Mouse (Mus musculus): ENCODE data around the gene Kat6b. TPM values are rescaled to one million over a fixed set of nuclear protein-coding genes. Genes with fewer than 3 reads are reported as not detected.
"Not testable (repeated sequence)": the region's sequence is repeated elsewhere in the genome, so short reads cannot be mapped to it uniquely, and the experiment has no call there.

The Kat6b gene
- polyA plus RNA-seq, 1 experiment from 2014 or later = 1.4 TPM

- H3K36me3 ChIP-seq = no peaks in the 10 kb centered on the region
- WGBS (ENCODE audit: insufficient replicate concordance) = 3% methylated on average over 27 of the region's 38 CpGs
Observed at GRCm38 (mm10) chr14:21501048-21501657, 19.9 kb downstream of the Kat6b start.

DNA sequence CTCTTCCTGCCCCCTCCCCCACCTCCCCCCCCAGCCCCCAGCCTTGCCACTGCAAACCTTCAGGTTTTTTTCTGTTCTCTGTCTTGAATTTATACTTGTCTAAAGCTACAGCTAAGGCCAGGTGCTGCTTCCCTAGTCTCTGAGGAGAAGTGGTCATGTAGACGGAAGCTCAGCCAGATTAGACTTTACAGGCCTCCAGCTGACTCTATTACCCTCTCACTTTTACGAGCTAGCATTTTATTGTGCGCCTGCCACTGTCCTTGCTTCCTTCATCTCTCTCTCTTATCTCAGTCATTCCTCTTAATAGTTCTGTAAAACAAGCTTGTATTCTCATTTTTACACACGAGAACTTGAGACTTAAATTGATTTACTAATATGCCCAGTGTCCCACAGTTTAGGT lies 23.8 kb downstream of the Kat6b start:
- ATAC-seq (ENCODE audit: low read depth) = no peak

More at GRCm38 (mm10) chr14:21501048-21501657, 19.9 kb downstream of the Kat6b start:
- ATAC-seq (ENCODE audit: low read depth) = peak; percentile 35
- peaks cover 49% of the 10 kb centered on the region for H3K4me1 ChIP-seq (replicated peaks)
- H3K27me3 ChIP-seq = peaks cover 19% of the 10 kb centered on the region
- peak overlapping the region; percentile 91 for H3K27ac ChIP-seq
- peak overlapping the region; percentile 88 for H3K4me3 ChIP-seq (replicated peaks)
- H3K4me2 ChIP-seq = peak overlapping the region; percentile 100
- H3K9me3 ChIP-seq (replicated peaks) = no peaks in the 10 kb centered on the region
- DNase-seq = peak; percentile 70
- peak overlapping the region; percentile 80 for H3K9ac ChIP-seq

GRCm38 (mm10) chr14:21507046-21507445 lies 25.8 kb downstream of the Kat6b start:
- WGBS (ENCODE audit: insufficient replicate concordance) = 71% methylated on average over 5 of the region's 5 CpGs
- no peak for ATAC-seq (ENCODE audit: low read depth)

More for the DNA sequence above, 23.8 kb downstream of the Kat6b start:
- Histone ChIP-seq H3K27me3 (no peaks in the 10 kb centered on the region), H3K4me1 (replicated peaks) (peaks cover 36% of the 10 kb centered on the region), H3K4me2 (no peak overlapping the region), H3K27ac (no peak overlapping the region), H3K4me3 (replicated peaks) (no peak overlapping the region), H3K36me3 (no peaks in the 10 kb centered on the region), H3K9ac (no peak overlapping the region), H3K9me3 (replicated peaks) (no peaks in the 10 kb centered on the region)
- 47% methylated on average over 4 of the region's 4 CpGs for WGBS (ENCODE audit: insufficient replicate concordance)
- DNase-seq = no peak

GRCm38 (mm10) chr14:21509111-21509905 lies 28.1 kb downstream of the Kat6b start:
- no peak overlapping the region for H3K27ac ChIP-seq
- H3K4me1 ChIP-seq (replicated peaks) = peaks cover 30% of the 10 kb centered on the region
- no peak overlapping the region for H3K9ac ChIP-seq
- no peaks in the 10 kb centered on the region for H3K27me3 ChIP-seq
- no peak for DNase-seq
- no peak overlapping the region for H3K4me3 ChIP-seq (replicated peaks)
- H3K36me3 ChIP-seq = no peaks in the 10 kb centered on the region
- no peaks in the 10 kb centered on the region for H3K9me3 ChIP-seq (replicated peaks)
- no peak overlapping the region for H3K4me2 ChIP-seq
- WGBS (ENCODE audit: insufficient replicate concordance) = 65% methylated on average over 3 of the region's 3 CpGs
- no peak for ATAC-seq (ENCODE audit: low read depth)

More at GRCm38 (mm10) chr14:21507046-21507445, 25.8 kb downstream of the Kat6b start:
- Histone ChIP-seq H3K9ac (no peak overlapping the region), H3K27ac (no peak overlapping the region), H3K4me3 (replicated peaks) (no peak overlapping the region), H3K36me3 (no peaks in the 10 kb centered on the region), H3K4me2 (no peak overlapping the region), H3K9me3 (replicated peaks) (no peaks in the 10 kb centered on the region), H3K4me1 (replicated peaks) (peaks cover 33% of the 10 kb centered on the region), H3K27me3 (no peaks in the 10 kb centered on the region)
- no peak for DNase-seq

DNA sequence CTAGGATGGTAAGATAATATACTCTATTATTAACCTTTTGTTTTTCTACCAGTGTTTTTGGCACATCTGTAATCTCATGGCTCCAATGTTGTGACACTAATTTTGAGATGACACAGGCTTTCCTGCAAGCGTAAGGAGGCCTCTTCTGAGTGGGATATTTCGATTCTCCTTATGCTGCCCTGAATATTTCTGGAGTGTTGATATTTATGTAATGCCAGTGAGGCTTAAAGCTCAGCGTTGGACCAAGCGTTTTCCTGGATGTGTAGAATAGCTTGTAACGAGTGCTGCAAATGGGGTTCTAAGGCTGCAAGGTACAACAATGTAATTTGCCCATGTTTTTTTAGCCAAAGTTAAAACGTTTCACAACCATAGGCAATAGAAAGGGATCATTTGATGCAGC lies 30.2 kb downstream of the Kat6b start:
- Histone ChIP-seq H3K4me1 (replicated peaks) (peaks cover 22% of the 10 kb centered on the region; the same call in 1 of the 2 replicates), H3K27ac (no peak overlapping the region), H3K27me3 (no peaks in the 10 kb centered on the region), H3K9me3 (replicated peaks) (no peaks in the 10 kb centered on the region), H3K4me3 (replicated peaks) (no peak overlapping the region), H3K4me2 (no peak overlapping the region), H3K36me3 (no peaks in the 10 kb centered on the region; the same call in 1 of the 2 replicates), H3K9ac (no peak overlapping the region)
- 77% methylated on average over 6 of the region's 6 CpGs for WGBS (ENCODE audit: insufficient replicate concordance)
- ATAC-seq (ENCODE audit: low read depth) (no peak), DNase-seq (no peak)

GRCm38 (mm10) chr14:21515505-21515904 lies 34.3 kb downstream of the Kat6b start:
- DNase-seq = no peak
- Histone ChIP-seq H3K9ac (no peak overlapping the region), H3K9me3 (replicated peaks) (no peaks in the 10 kb centered on the region), H3K4me2 (no peak overlapping the region), H3K36me3 (peaks cover 13% of the 10 kb centered on the region), H3K4me1 (replicated peaks) (peaks cover 41% of the 10 kb centered on the region), H3K27me3 (no peaks in the 10 kb centered on the region), H3K27ac (no peak overlapping the region), H3K4me3 (replicated peaks) (no peak overlapping the region)
- 91% methylated on average over 5 of the region's 5 CpGs for WGBS (ENCODE audit: insufficient replicate concordance)
- ATAC-seq (ENCODE audit: low read depth) = no peak

- no peaks in the 10 kb centered on the region for H3K9me3 ChIP-seq (replicated peaks)
- H3K4me2 ChIP-seq = peak overlapping the region; percentile 42
- peak overlapping the region; percentile 44; the same call in 1 of the 2 replicates for H3K27ac ChIP-seq
- 39% methylated on average over 3 of the region's 3 CpGs for WGBS (ENCODE audit: insufficient replicate concordance)
- H3K4me3 ChIP-seq (replicated peaks) = 0 out of 2 replicates have a peak overlapping the region, but pooled peaks have one; percentile 3
- no peaks in the 10 kb centered on the region for H3K27me3 ChIP-seq
- peaks cover 52% of the 10 kb centered on the region for H3K4me1 ChIP-seq (replicated peaks)
- ATAC-seq (ENCODE audit: low read depth) (peak; percentile 85), DNase-seq (peak; percentile 22)
- H3K36me3 ChIP-seq = peaks cover 16% of the 10 kb centered on the region
- H3K9ac ChIP-seq = 0 out of 2 replicates have a peak overlapping the region, but pooled peaks have one; percentile 29
Observed at GRCm38 (mm10) chr14:21519307-21519706, 38.1 kb downstream of the Kat6b start.

- H3K9me3 ChIP-seq (replicated peaks) = no peaks in the 10 kb centered on the region
- no peak overlapping the region for H3K9ac ChIP-seq
- H3K27ac ChIP-seq = no peak overlapping the region
- H3K4me3 ChIP-seq (replicated peaks) = no peak overlapping the region
- no peak for DNase-seq
- no peak overlapping the region for H3K4me2 ChIP-seq
- no peaks in the 10 kb centered on the region for H3K27me3 ChIP-seq
- no peak for ATAC-seq (ENCODE audit: low read depth)
- WGBS (ENCODE audit: insufficient replicate concordance) = 89% methylated on average over 7 of the region's 7 CpGs
- H3K36me3 ChIP-seq = peaks cover 16% of the 10 kb centered on the region
- H3K4me1 ChIP-seq (replicated peaks) = peaks cover 52% of the 10 kb centered on the region
Observed at GRCm38 (mm10) chr14:21520496-21520895, 39.3 kb downstream of the Kat6b start.

DNA sequence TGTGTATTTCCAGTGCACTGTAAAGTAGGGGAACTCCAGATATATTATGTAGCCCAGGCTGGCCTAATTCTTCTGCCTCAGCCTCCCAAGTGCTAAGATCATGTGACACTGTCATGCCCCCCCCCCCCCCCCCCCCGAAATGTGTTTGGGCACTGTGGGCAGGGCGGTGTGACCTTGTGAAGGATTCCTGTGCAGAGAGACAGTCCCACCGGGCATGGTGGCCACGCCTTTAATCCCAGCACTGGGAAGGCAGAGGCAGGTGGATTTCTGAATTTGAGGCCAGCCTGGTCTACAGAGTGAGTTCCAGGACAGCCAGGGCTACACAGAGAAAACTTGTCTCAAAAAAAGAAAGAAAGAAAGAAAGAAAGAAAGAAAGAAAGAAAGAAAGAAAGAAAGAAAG lies 40.3 kb downstream of the Kat6b start:
- H3K9me3 ChIP-seq (replicated peaks); DNase-seq; H3K9ac ChIP-seq; H3K4me3 ChIP-seq (replicated peaks); H3K27ac ChIP-seq; ATAC-seq (ENCODE audit: low read depth); H3K27me3 ChIP-seq; H3K4me2 ChIP-seq: not testable (repeated sequence)
- peaks cover 16% of the 10 kb centered on the region for H3K36me3 ChIP-seq
- 71% methylated on average over 4 of the region's 4 CpGs for WGBS (ENCODE audit: insufficient replicate concordance)
- peaks cover 52% of the 10 kb centered on the region for H3K4me1 ChIP-seq (replicated peaks)

DNA sequence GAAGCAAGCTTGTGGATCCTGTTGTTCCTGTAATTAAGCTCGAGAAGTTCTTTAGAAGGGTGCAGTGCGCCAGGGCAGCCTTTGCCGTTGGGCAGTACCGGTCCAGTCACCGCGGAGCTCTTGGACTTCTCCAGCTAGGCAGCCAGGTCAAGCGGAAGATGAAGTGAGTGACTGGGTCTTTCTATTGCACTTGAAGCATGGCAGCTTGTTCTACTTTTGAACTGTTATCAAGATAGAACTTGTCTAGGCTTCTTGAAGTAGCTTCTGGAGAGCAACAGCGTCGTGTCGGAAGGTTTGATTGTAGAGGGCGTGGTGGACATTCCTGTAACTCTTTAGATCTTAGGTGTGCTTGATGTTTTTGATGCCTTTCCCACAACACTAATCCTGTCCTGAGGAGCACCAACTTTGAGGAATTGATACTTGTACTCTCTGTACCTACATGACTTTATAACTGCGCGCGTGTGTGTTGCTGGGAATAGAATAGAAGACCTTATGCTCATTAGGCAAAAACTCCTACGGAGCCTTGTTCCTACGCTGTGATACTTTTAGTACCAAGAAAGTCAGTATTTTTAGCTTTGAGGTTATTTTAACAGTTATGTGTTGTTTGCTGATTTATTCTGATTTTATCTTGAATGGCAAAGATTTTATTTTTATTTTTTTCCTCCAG lies 41.2 kb downstream of the Kat6b start:
- Histone ChIP-seq H3K27ac (no peak overlapping the region), H3K9me3 (replicated peaks) (no peaks in the 10 kb centered on the region), H3K4me3 (replicated peaks) (no peak overlapping the region), H3K4me1 (replicated peaks) (peaks cover 53% of the 10 kb centered on the region), H3K4me2 (no peak overlapping the region), H3K9ac (no peak overlapping the region), H3K27me3 (no peaks in the 10 kb centered on the region), H3K36me3 (peaks cover 7% of the 10 kb centered on the region; the same call in 1 of the 2 replicates)
- ATAC-seq (ENCODE audit: low read depth) (no peak), DNase-seq (no peak)
- WGBS (ENCODE audit: insufficient replicate concordance) = 75% methylated on average over 16 of the region's 16 CpGs

GRCm38 (mm10) chr14:21523234-21523633 lies 42.0 kb downstream of the Kat6b start:
- Histone ChIP-seq H3K4me3 (replicated peaks) (no peak overlapping the region), H3K4me2 (no peak overlapping the region), H3K36me3 (peaks cover 6% of the 10 kb centered on the region; the same call in 1 of the 2 replicates), H3K27me3 (no peaks in the 10 kb centered on the region), H3K9ac (no peak overlapping the region), H3K9me3 (replicated peaks) (no peaks in the 10 kb centered on the region), H3K4me1 (replicated peaks) (peaks cover 54% of the 10 kb centered on the region), H3K27ac (no peak overlapping the region)
- ATAC-seq (ENCODE audit: low read depth) = no peak
- 31% methylated on average over 9 of the region's 9 CpGs for WGBS (ENCODE audit: insufficient replicate concordance)
- no peak for DNase-seq

Measured in liver, embryonic 13.5 days (tissue).